Mouse (Mus musculus) brain, adult 2 months (tissue): ENCODE measurements at regions not wholly inside any gene's neighbourhood (a gene's known extent, or its start where the extent isn't known, plus 50 kb on each side); places are given as distances from the start of the nearest gene placed in this dataset.
A peak's percentile ranks its signal among the peaks of the same experiment; 100 is the strongest.

Experiments used
- DNase-seq: peaks from one replicate; pipeline ENCODE4 v3.0.0; 2011; ENCODE audit warnings: low read depth, low spot score

DNA sequence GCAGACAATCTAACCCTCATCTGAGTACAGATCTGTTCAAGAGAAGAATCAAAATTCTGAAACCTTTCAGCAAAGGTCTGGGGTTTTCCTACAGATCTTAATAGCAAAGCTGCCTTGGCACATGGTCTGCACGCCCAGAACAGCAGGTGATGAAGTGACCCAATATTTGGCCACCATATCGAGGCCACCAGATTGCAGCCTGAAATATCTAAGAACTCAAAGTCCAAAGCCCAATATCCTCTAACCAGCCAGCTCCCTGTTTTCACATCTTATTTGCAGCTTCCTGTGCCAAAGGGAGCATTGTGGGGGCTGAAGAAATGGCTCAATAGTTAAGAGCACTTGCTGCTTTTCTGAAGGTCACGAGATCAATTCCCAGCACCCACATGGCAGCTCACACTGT is 52.8 kb upstream of the Rgs7 start:
- peak; percentile 86 for DNase-seq
